Mouse (Mus musculus) bone marrow, adult 2 months (tissue): ENCODE data around the gene Nfe2l1.

Experiments used
- CTCF ChIP-seq: fragments of 200-500 bp; IDR thresholded peaks from 2 replicates; pipeline ENCODE4 v1.5.1; 2011; ENCODE audit warnings: low read length, control low read depth; ENCODE audit not compliant: control insufficient read depth, insufficient read depth
- POLR2A ChIP-seq: fragments of 200-500 bp; IDR thresholded peaks from 2 replicates; pipeline ENCODE4 v1.6.1; 2011; ENCODE audit warnings: low read depth, mild to moderate bottlenecking, control low read depth, low read length, borderline replicate concordance; ENCODE audit not compliant: control insufficient read depth

DNA sequence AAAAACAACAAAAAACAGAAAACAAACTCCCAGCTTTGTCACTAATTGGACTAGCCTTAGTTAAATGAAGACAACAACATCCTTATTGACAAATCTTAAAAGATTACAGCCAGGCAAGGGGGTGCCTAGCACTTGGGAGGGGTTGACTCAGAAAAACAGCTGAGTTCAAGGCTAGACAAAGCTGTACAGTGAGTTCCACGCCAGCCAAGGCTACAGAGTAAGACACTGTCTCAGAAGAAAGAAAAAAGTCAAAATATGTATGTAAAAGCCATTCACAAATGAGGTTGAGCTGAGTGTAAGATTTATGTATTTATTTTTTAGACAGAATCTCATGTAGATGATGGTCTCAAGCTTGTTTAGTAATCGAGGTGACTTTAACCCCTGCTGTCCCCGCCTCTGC lies 10.1 kb upstream of the Nfe2l1 start:
- TF ChIP-seq POLR2A: no peak
- TF ChIP-seq CTCF: no peak
